Mouse (Mus musculus): Measurements from ENCODE around the gene Metrn.

DNA sequence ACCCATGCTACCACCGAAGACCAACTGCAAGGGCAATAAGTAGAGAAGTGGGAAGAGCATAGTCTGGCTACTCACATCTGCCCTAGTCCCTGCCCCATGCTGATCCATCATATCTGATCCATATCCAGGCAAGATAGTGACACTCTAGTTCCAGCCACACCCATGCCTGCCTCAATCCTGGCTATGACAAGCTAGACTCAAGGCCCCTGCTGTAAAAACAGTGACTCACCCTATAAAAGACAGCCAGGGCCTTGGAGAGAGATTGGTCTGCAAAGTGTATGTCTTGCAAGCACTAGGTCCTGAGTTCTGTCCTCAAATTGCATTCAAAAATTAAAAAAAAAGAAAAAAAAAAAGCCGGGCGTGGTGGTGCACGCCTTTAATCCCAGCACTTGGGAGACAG lies 9.6 kb upstream of the Metrn start:
- TF ChIP-seq CTCF (IDR thresholded peaks at IDR 0.05; ENCODE audit: control insufficient read depth, insufficient read depth, insufficient read length) (no peak), CEBPB (IDR thresholded peaks at IDR 0.05; ENCODE audit: low read depth) (no peak), USF1 (IDR thresholded peaks at IDR 0.05; ENCODE audit: low read depth) (no peak), MYOD1 (IDR thresholded peaks at IDR 0.05; ENCODE audit: control insufficient read depth, insufficient read length, low read depth) (peak; percentile 42), FOSL1 (IDR thresholded peaks at IDR 0.05; ENCODE audit: insufficient read depth, low read length, poor library complexity, severe bottlenecking) (no peak)
